Mouse (Mus musculus): ENCODE measurements around the gene Spaca3. TPM values are rescaled to one million over a fixed set of nuclear protein-coding genes. Genes with fewer than 3 reads are reported as not detected.

The Spaca3 gene
- polyA plus RNA-seq, 1 experiment: not detected

GRCm38 (mm10) chr11:80851859-80852258 is 6.3 kb upstream of the Spaca3 start:
- TF ChIP-seq GATA1 (IDR thresholded peaks at IDR 0.05; ENCODE audit: low read length): no peak

- TF ChIP-seq GATA1 (IDR thresholded peaks at IDR 0.05; ENCODE audit: low read length): no peak
Observed at GRCm38 (mm10) chr11:80853014-80853413, 5.2 kb upstream of the Spaca3 start.

- TF ChIP-seq GATA1 (IDR thresholded peaks at IDR 0.05; ENCODE audit: low read length): no peak
Observed at GRCm38 (mm10) chr11:80854430-80854829, 3.7 kb upstream of the Spaca3 start.

- no peak for TF ChIP-seq GATA1 (IDR thresholded peaks at IDR 0.05; ENCODE audit: low read length)
Observed at GRCm38 (mm10) chr11:80854908-80855307, 3.3 kb upstream of the Spaca3 start.

- no peak for TF ChIP-seq GATA1 (IDR thresholded peaks at IDR 0.05; ENCODE audit: low read length)
Observed at GRCm38 (mm10) chr11:80856827-80857226, 1.3 kb upstream of the Spaca3 start.

GRCm38 (mm10) chr11:80862941-80863340 is 4.8 kb downstream of the Spaca3 start:
- TF ChIP-seq GATA1 (IDR thresholded peaks at IDR 0.05; ENCODE audit: low read length): no peak

- no peak for TF ChIP-seq GATA1 (IDR thresholded peaks at IDR 0.05; ENCODE audit: low read length)
Observed at GRCm38 (mm10) chr11:80868039-80868438, 9.9 kb downstream of the Spaca3 start.

GRCm38 (mm10) chr11:80872509-80873474 is 14.6 kb downstream of the Spaca3 start:
- no peak for TF ChIP-seq GATA1 (IDR thresholded peaks at IDR 0.05; ENCODE audit: low read length)

GRCm38 (mm10) chr11:80877131-80877651 is 19.0 kb downstream of the Spaca3 start:
- no peak for TF ChIP-seq GATA1 (IDR thresholded peaks at IDR 0.05; ENCODE audit: low read length)

GRCm38 (mm10) chr11:80878026-80878425 is 19.9 kb downstream of the Spaca3 start:
- no peak for TF ChIP-seq GATA1 (IDR thresholded peaks at IDR 0.05; ENCODE audit: low read length)

- TF ChIP-seq GATA1 (IDR thresholded peaks at IDR 0.05; ENCODE audit: low read length): no peak
Observed at GRCm38 (mm10) chr11:80882229-80882810, 24.2 kb downstream of the Spaca3 start.

- no peak for TF ChIP-seq GATA1 (IDR thresholded peaks at IDR 0.05; ENCODE audit: low read length)
Observed at GRCm38 (mm10) chr11:80884521-80885231, 26.5 kb downstream of the Spaca3 start.

GRCm38 (mm10) chr11:80886365-80886764 is 28.2 kb downstream of the Spaca3 start:
- no peak for TF ChIP-seq GATA1 (IDR thresholded peaks at IDR 0.05; ENCODE audit: low read length)

- no peak for TF ChIP-seq GATA1 (IDR thresholded peaks at IDR 0.05; ENCODE audit: low read length)
Observed at GRCm38 (mm10) chr11:80887021-80887420, 28.9 kb downstream of the Spaca3 start.

GRCm38 (mm10) chr11:80889336-80890063 is 31.3 kb downstream of the Spaca3 start:
- no peak for TF ChIP-seq GATA1 (IDR thresholded peaks at IDR 0.05; ENCODE audit: low read length)
